Mouse (Mus musculus) neural tube, embryonic 10.5 days (tissue): ENCODE results near the gene Mad2l2.

Source experiments
- DNase-seq: peaks from one replicate; pipeline ENCODE4 v3.0.0-alpha.2; 2017; ENCODE audit warnings: low spot score; ENCODE audit errors: extremely low spot score

Gene Mad2l2

DNA sequence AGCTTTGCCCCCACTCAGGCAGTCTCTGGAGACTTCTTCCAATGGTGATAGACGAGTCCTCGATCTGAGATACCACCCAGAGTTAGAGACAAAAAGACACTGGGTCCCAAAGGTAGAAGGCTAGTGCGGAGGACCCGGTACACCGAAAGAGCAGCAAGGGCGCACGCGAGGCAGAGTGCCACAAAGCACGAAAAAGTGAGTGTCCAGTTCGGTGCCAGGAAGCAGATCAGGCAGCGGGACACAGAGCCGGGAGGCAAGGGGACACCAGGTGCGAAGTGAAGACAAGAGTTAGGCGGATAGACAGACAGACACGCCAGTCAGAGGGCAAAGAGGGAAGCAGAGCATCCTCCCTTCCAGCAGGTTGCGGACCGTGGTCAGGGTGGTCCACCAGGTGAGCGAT, at the start of gene Mad2l2:
TSS of gene Mad2l2 (plus strand) at position 252 of the 400 bp plus-strand sequence.
- DNase-seq, result no peak

DNA sequence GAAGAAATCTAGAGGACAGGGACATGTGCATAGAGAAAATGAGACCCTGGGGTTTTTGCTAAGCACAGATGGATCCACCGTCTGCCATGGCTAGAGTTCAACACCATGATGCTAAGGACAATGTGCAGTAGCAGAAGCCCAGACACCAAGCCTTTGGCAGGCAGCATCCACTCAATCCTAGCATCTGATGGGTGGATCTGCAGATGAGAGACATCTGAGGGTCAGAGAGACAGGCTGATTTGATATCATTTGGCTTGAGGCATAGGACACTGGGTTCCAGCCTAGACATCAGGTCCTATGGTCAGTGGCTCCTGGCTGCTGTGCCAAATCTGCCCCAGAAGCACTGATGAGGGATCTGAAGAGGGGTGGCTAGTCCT, 49.6 kb upstream of the Mad2l2 start:
- DNase-seq, result no peak

DNA sequence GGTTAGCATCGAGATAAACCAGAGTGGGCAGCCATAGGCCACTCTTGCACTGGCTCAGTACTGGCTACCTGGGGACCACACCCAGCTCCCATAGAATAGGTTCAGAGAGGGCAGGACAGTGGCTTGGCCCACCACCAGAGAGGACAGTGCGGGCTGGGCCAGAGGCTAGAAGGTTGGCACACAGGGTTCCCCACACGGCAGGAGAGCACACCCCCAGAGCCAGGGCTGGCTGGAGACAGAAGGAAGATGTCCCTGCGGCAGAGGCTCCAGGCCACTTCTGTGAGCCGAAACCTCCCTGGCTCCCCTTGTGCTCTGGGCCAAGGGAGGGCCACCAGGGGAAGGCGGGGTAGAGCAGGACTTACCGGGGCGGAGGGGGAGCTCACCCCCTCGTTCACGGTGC, 49.0 kb upstream of the Mad2l2 start:
- DNase-seq, result no peak

DNA sequence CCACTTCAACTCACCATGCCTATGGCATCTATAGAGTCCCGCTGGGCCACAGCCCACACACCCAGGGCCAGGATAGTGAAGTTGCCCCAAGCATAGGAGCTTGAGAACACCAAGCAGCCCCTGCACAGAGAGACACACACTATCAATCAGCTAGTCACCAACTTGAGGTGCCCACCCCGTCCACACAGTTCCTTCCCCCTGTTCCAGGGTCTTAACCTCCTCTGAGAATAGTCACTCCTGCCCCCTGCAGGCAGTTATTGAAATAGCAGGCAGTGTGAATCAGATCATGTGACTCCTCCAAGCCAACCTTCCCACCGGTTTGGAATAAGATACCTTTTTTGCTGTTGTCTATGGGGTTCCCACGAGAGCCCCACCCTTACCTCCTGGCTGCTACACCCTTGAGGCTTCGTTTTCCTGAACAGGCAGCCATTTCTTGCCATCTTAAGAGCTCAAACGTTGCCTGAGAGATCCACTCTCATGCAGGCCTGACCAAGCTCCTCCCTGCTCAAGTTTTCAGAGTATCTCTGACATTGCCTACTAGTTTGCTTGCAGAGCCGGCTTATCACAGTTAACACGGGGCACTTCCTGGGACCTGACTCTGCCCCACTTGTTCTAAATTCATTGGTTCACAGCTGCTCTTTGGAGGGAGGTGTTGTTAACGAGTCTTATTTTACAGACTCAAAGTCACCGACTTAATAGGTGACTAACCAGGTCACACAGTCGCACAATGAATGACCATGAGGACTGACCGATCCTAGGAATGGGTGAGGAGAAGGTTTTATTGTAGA, 47.7 kb upstream of the Mad2l2 start:
- DNase-seq, result peak; percentile 73

DNA sequence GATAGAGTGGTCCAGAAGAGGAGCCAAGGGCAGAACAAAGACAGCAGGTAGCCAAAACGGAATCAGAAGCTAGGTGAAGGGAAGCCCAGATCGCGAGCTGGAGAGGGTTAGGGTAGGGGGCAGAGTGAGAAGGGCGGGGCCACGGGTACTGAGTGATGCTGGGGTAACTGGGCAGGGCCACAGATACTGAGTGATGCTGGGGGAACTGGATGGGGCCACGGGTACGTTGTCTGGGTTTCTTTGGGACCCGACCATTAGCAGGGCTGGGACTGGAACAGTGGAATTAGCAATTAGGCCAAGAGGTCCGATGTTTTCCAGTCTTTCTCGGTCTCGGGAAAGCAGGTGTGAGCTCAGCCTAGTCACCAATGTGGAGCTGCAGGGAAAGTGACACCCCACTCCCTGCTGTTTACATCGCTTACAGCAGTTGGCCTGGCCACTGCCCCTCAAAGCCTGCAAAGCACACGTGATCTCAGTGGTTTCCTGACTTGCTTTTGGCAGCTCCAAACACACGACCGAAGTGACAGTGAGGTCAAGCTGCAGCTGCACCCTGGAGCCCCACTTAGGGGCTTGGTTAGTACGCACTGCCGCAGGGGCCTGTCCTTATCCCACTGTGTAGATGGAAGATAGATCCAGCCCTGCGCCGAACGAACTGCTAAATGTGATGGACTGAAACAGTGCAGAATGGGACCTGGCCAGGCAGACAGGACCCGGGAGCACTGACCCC, 46.8 kb upstream of the Mad2l2 start:
- no peak for DNase-seq

DNA sequence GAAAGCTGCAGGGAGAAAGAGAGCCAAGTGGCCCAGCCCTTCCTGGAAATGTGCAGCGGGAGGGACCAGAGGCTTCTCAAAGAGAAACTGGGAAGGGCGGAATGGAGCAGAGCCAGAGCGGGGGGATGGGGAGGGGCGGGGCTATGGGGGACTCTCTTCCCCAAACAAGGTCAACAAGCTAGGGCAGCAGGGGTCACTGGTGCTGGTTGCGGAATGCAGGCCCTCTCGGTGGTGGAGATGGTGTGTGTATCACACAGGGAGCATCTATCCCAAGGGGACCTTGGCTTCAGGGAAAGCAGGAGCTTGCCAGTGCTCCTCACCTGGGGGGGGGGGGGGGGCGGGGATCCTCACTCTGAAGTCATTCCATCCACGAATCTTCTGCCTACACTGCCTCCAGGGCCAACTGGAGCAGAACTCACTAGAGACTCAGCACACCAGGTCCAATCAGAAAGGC, 45.9 kb upstream of the Mad2l2 start:
- DNase-seq, result peak; percentile 53

DNA sequence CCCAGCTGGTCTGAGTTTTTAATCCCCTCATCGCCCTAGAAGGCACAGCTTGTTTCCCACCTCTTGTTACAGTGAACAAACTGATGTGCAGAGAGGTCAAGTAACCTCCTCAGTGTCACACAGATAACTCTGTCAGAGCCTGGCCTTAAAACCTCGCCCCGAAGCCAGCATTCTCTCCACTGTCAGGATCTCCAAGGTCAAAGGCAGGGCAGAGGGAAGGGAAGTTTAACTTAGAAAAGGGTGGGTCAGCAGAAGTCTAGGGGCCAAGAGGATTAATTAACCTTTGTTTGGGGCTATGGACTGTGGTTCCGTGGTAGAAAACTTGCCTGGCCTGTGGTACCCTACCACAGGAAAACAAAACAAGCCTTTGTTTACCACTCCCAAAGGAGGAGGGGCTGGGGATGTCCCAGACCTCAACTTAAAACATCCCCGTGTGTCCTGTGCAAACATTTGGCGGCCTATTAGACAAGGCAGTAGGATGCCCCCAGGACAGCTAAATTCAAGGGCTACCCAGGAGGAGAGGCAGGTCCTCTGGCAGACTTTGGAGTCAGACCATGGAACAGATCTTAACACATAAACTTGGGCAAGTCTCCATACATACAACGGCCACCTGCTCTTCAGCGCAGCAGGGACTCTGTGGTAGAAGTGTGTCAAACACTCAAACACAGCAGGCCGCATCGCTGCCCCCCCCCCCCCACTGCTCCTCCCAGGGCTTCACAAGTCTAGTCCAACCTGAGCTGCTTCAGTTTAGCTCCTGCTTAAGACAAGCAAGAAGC, 44.9 kb upstream of the Mad2l2 start:
- DNase-seq, result no peak

DNA sequence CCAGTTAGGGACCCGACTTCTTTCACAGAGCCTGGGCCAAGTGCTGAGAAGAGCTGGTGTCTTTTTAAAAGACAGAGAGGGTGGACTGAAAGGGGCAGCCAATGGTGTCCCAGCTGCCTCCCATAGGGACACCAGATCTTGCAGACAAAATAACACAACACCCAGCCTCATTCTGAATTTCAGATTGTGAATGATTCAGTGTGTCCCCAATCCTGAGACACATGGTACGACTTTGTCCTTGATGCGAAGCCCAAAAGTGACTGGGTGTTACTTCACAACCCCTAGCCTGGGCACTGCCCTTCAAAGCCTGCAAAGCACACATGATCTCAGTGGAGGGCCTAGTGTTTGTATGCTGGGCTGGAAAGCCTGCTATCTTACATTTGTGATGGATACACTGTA, 44.3 kb upstream of the Mad2l2 start:
- DNase-seq, result no peak

DNA sequence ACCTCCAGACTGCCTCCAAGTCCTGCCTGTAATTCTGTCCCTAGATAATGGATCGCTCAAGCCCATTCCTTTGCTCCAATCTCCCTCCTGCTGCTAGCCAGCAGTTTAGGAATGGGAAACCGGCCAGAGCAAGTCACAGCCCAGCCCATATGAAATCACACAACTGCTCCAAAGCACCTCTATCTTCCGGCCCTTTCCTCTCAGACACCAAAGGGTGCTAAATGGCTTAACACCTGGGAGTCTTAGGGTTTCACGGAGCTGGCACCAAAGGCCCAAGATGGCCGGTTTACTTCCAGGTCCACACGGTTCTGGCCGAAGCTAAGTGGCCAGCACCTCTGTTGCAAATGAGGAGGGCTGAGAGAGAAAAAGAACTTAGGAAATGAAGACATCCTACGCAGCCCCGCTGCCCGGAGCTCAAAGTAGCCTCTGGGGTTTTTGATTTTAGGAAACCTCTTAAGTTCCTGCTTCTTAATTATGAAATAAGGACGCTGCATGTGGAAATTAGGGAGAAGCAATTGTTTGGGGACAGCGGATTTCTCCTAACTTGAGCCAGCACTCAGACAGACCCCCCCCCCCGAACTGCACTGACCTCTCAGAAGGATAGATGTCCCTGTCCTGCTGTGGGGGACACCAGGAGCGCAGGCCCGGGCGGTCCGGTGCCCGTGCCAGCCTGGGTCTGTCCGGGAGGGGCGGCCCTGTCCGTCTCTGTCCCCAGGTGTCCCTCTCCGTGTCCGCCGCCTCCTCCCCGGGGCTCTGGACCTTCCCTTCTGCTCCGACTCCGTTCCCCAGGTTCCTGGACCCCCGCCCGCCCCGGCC, 42.9 kb upstream of the Mad2l2 start:
- no peak for DNase-seq

DNA sequence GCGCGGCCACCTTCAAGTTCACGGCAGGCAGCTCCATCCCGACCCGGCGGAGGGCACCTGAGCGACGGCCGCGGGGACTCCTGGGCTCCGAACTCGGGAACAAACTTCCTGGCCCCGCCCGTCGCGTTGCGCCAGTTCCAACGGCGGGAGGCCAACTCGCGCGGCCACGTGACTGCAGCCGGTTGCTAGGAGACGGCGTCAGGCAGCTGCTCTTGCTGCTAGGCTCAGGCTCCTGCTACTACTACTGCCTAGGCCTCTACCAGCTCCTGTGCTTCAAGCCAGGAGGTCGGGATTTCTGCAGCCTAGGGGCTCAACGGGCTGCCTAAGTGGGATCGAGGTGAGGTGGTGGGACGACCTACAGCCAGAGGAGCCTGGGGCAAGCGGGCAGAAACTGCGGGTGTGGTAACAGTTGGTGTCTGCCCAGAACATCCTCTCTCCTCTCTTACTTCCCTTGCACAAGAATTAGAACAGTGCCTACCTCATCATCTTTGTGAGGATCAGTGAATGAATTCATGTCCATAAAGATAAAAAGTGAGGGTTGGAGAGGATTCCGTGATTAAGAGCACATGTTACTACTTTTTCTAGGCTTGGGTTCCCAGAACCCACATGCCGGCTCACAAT, 42.2 kb upstream of the Mad2l2 start, which contains the start of gene Agtrap:
TSS of gene Agtrap (minus strand) at position 125 of the 621 bp plus-strand sequence.
- peak; percentile 92 for DNase-seq

DNA sequence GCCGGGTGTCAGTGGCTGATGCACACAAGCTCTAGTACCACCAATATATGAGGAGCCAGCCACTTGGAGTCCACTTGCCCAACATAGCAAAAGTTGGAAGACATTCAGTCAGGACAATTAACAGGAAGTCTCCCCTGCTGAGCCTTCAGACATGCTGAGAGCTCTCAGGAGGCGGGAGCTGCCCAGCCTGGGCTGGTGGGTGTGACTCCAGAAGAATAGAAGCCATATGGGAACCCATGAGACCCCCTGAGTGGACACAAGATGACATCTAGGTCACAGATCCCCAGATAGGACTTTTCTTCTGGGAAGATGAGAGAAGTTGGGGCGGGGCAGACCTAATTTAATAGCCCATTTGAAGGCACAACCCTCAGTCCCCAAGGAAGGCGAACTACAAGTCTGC, 41.0 kb upstream of the Mad2l2 start:
- no peak for DNase-seq

DNA sequence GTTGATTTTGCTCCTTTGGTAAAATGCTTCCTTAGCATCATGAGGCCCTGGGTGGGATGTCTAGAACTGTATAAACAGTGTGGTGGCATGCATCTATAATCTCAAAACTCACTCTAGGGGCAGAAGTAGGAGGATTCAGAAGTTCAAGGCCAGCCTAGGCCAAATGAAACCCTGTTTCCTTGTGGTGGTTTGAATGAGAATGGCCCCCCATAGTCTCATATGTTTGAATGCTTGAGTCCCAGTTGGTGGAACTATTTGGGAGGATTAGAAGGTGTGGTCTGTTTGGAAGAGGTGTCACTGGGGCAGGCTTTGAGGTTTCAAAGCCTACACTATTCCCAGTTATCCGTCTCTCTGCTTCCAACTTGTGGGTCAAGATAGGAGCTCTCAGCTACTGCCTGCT, 39.0 kb upstream of the Mad2l2 start:
- DNase-seq, result no peak

DNA sequence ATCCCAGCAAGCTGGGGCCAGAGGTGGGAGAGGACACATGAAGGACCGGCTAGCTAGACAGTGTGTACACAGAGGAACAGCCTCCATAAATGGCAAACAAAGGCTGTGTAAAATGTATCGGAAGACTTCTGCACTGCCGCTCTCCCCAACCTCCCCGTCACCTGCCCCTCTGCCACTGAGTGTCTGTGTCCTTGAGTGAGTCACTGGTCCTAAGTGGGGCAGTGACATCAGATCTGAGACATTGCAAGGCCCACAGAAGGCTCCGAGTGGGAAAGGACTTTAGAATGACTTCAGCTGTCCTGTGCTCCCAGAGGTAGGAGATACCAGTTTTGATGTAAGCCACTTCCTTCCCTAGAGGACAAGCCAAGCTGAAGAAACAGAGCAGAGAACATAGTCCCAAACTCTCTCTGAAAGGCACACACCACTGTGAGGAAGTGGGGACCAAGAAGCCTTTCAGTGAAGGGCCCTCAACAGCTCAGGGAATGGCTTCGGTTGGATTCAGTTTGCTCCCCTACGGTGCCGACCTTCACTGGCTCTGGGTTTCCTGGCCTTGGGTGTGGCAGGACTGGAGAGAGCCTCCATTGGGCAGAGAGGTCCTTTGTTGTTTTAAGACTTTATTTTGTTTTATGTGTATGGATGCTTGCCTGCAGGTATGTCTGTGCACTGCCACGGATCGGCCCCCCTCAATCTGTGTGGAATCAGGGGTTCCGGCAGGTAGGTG, 37.5 kb upstream of the Mad2l2 start:
- no peak for DNase-seq

DNA sequence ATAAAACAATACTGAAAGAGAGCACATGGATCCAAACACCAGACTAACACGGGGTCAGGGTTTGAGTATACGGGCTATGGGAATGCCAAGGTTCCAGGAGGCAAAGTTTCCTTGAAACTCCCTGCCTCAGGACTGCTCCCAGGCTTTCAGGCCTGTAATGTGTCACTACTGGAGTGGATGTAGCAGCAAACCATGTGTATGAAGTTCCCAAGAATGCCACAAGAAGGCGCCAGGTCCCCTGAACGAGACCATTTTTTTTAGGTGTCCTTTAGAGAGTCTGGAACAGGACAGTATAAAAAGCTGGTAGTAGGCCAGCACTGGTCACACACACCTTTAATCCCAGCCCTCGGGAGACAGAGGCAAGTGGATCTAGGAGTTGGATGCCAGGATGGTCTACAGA, 36.0 kb upstream of the Mad2l2 start:
- no peak for DNase-seq

DNA sequence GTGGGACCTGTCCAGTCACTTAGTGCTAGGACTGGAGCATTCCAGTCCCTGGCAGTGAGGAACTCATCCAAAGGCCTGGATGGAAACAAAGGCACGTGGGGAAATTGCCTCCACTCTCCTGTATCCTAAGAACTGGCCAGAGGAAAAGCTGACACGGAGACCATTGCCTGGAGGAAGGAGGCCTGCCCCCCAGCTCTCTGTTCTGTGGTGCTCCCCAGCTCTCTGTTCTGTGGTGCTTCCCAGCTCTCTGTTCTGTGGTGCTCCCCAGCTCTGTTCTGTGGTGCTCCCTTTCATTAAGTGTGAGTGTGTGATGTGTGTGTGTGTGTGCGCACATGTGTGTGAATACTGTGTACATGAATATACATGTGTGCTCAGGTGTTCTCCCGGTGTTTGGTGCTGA, 35.1 kb upstream of the Mad2l2 start:
- no peak for DNase-seq

DNA sequence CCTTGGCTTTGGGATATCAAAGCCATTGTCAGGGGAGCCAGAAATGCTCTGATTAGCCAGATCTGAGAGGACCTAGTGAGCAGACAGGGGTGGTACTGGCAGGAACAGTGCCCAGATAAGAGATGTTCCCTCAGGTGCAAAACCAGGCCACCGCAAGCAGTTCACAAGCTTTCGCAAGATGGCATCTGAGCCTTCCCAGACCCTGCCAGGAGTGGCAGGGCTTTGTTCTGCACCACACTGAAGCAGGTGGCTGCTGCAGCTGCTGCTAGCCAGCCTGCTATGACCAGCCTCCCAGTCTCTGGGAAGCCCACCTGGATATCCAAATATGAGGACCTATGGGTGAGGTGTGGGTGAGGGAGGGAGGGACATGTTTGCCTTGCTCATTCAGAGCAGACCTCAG, 32.2 kb upstream of the Mad2l2 start:
- DNase-seq, result no peak

DNA sequence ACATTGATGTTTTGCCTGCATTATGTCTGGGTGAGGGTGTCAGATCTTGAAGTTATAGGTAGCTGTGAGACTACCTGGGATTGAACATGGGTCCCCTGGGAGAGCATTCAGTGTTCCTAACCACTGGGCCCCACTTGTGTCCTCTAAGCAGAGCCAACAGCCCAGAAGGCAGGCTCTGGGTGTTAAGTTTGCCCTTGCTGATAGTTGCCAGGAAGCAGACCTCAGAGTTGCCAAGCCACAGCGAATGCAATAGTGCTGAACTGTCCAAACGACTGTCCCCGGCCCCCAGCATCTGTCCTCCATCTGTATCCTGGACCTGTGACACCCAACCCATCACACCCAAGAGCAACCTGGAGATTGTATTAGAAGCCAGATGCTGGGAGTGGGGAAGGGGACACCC, 31.5 kb upstream of the Mad2l2 start:
- DNase-seq, result no peak

DNA sequence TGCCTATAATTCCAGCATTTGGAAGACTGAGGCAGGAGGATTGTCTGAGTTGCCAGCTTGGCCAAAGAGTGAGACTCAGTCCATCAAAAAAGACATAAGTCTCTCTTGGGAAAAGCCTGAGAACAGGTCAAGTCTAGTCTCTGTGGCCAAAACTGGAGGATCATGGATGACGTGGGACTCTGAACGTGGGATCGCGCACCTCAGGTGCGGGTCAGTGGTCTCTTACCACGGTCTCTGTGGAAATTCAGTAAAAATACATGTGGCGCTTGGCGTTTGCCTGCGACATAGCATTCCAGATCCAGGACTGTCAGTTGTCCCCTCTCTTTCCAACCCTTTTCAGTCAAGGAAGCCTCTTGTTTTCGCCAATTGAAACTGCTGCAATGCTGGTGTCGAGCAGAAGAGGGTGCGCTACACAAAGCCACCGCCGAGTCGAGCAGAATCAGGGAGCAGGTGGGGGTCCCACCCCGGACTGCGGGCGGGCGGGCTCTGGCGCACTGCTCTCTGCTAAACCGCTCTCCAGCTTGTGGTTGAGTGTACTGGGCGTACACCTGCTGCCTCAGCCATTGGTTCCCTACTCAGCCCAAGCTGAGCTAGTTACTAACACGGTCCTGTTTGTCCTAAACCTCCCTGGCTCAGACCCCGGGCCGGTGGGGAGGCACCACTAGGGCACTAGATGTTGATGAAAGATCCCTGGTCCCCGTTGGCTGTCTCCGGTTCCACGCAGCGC, 28.2 kb upstream of the Mad2l2 start:
- DNase-seq, result peak; percentile 69

DNA sequence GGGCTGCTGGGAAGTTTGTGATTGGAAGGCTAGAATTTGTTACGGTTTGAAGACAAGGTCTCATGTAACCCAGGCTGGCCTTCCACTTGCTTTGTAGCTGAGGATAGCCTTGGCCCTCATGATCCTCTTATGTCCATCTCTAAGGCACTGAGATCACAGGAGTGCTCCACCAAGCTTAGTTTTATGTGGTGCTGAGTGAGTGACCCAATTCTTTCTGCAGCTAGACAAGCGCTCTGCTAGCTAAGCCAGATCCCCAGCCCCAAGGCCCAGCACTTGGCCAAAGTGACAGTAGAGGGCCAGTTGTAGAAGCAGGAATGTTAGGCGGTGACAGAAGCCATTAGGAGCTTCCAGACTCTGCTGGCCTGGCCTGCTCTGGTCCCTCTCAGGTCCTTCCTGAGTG, 26.0 kb upstream of the Mad2l2 start:
- no peak for DNase-seq
